Mouse (Mus musculus) splenic B cell, adult 2 months (primary cell): ENCODE measurements at regions not wholly inside any gene's neighbourhood (a gene's known extent, or its start where the extent isn't known, plus 50 kb on each side); places are given as distances from the start of the nearest gene placed in this dataset.

ENCODE experiments used
- DNase-seq: peaks from one replicate; pipeline ENCODE4 v3.0.0-alpha.2; 2011; ENCODE audit warnings: low read depth, low spot score
- H3K27me3 ChIP-seq: 2 replicates; pipeline ENCODE4 v1.6.1; 2012; ENCODE audit warnings: mild to moderate bottlenecking, low read length, moderate library complexity, mixed read lengths; ENCODE audit not compliant: control insufficient read depth, poor library complexity, insufficient read depth, severe bottlenecking
- H3K36me3 ChIP-seq: 2 replicates; pipeline ENCODE4 v1.6.1; 2012; ENCODE audit warnings: mild to moderate bottlenecking, low read length, moderate library complexity, mixed read lengths; ENCODE audit not compliant: control insufficient read depth, poor library complexity, insufficient read depth, severe bottlenecking

DNA sequence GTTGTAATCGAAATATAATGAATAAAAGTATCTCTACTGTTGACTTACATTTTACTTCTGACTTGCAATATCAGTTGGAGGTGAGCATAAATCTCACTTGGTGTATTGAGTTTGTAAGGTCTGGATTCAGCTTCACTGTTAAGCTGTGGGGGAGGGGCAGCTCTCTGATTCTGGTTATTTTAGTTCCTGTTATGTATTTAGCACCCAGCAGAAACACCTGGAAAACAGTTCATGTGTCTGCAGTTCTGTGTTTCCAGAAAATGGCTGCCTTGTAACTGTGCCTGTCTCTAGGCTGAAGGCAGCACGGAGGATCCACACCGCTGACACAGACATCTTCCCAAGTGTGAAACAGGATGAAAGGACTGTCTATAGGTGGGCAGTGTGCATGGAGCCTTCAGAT, 62.3 kb upstream of the Sgk1 start:
- Histone ChIP-seq H3K27me3 (no peaks in the 10 kb centered on the region), H3K36me3 (no peaks in the 10 kb centered on the region)
- DNase-seq, result peak; percentile 34

DNA sequence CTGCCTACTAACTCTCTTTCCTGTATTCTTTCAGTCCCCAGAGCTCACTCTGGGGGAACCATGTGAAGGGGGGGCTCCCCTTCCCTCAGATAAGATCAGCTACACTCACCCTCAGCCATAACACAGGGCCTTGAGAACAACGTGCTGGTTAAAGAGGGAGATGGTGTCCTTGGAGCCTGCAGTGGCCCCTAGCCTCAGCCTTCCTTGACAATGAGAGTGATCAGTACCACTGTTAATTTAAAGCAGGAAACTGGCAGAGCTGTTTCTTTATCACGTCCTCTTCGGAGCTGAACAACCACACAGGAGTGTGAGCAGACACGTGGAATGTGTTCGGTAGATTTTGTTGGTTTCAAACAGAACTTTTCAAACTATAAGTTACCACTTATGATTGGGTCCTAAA, 60.6 kb upstream of the Sgk1 start:
- H3K36me3 ChIP-seq, result no peaks in the 10 kb centered on the region
- DNase-seq, result no peak

DNA sequence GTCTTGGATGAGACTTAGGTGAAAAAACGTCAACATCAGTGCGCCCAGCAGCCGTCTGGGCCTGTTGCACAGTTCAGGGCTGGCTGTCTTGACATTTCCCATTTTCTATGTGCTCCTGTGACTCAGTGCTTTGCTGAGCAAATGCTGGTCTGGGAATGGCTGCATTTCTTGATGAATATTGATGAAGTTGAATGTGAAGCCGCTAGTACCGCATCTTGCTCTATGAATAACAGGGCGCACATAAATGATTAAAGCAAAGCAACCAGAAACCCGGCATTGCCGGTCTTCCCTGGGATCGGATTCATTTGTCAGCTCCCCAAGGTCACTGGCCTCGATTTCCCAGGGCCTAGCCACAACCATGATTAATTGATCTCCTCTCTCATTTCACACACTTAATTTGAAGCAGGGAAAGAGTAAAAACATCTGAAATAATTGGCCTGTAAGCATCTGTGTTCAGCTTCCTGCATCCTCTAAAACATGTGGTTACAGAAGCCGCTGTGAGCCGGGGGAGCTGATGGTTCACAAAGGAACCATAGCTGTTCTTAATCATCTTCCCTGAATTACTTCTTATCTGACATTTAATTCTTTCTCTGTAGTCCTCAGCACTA, 57.5 kb upstream of the Sgk1 start:
- Histone ChIP-seq H3K27me3 (no peaks in the 10 kb centered on the region), H3K36me3 (no peaks in the 10 kb centered on the region)
- no peak for DNase-seq

More for the DNA sequence above, 60.6 kb upstream of the Sgk1 start:
- H3K27me3 ChIP-seq, result no peaks in the 10 kb centered on the region

DNA sequence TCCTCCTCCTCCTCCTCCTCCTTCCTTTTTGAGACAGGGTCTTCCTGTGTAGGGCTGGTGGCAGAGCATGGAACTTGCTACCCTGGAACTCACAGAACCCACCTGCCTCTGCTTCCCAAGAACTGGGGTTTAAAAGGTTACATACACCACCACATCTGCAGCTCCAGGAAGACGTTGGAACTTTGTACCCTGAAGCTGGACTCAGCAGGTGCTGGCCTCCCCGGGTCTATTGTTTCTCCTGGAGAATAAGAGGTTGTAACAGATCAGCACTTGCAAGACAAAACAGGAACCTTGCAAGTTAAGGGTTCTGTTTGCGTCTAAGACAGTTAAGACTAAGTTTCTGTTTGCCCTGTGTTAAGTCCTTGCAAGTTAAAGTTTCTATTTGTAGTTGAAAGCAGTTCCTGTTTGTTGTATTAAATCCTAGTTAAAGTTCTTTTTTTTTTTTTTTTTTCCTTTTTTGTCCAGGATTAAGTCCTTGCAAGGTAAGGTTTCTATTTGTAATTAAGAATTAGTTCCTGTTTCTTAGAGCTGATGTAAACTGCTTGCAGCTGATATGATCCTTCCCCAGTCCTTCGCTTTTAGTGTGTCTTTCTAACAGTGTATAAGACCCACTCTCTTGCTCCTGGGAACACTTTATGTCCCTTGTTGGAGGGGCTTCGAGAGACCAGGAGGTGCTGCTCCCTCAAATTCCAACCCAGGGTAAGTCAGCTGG, 55.0 kb upstream of the Sgk1 start:
- no peaks in the 10 kb centered on the region for H3K36me3 ChIP-seq
- no peaks in the 10 kb centered on the region for H3K27me3 ChIP-seq
- peak; percentile 14 for DNase-seq

DNA sequence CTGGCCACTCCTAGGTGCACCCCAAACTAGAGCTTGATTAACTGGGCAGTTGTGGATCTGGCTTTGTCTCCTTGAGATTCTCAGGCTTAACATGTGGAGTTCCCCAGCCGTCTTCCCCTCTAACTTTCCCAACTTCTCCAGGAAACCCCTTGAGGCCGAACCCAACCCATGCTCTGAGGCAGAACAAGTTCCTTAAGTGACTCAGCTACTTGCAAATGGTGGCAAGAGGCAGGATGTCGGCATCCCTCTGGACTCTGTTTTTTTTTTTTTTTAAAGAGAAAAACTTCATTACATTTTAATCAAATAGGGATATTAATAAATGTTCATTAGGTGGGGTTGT, 54.5 kb upstream of the Sgk1 start:
- Histone ChIP-seq H3K27me3 (no peaks in the 10 kb centered on the region), H3K36me3 (no peaks in the 10 kb centered on the region)
- no peak for DNase-seq

DNA sequence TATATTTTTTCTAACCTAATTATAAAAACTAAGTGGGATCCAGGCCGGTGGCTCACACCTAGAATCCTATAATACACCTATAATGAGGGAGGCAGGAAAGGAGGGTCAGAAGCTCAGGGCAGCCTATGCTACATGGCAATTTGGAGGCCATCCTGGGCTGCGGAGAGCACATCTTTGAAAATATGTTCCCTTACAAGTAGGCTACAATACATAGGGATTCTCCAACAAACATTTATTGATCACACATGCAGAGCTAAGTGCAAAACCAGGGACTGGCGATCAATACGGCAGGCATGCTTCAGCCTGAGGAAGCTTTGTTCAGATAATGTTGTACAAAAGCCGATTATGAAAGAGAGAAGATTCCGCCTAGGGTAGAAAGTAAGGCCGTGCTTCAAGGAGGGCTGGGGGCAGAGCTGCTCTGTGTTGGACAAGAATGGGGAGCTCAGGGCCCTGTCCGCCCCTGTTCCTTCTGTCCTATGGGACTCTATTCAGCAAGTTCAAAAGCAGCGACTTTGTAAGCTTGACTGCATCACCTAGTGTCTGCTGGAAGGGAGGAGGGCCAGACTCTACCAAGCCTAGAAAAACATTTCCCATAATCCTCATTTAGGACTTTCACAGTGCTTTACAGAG, 53.4 kb upstream of the Sgk1 start:
- no peaks in the 10 kb centered on the region for H3K27me3 ChIP-seq
- DNase-seq, result no peak

DNA sequence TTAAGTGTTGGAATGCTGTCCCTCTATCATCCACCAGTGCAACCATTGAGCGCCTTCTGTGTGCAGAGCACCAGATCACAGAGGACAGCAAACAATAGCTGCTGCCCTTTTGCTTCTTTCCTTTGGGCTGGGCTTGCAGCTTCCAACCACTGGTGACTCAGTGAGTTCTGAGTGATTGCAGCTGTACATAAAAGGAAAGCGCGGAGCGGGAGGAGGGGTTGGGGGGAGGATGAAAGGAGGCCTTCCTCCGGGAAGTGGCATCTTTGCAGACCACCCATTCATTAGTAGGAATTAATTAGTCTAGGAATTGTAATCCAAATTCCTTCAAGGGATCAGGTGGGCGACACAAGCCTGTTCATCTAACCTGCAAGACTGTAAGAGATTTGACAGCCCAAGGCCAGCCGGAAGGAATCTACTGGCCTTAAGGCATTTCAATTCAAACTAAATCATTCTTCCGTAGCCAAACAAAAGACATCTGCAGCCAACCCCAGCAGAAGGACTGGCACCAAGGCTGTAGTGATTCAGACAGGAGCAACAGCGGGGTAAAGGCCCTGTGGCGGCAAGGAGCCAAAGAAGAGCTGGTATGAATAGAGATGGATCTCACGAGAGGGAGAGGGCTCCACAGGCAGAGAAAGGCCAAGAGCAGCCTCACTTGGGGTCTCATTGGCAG, 52.8 kb upstream of the Sgk1 start:
- no peaks in the 10 kb centered on the region for H3K36me3 ChIP-seq
- no peak for DNase-seq
- no peaks in the 10 kb centered on the region for H3K27me3 ChIP-seq

More for the DNA sequence above, 53.4 kb upstream of the Sgk1 start:
- H3K36me3 ChIP-seq, result no peaks in the 10 kb centered on the region

DNA sequence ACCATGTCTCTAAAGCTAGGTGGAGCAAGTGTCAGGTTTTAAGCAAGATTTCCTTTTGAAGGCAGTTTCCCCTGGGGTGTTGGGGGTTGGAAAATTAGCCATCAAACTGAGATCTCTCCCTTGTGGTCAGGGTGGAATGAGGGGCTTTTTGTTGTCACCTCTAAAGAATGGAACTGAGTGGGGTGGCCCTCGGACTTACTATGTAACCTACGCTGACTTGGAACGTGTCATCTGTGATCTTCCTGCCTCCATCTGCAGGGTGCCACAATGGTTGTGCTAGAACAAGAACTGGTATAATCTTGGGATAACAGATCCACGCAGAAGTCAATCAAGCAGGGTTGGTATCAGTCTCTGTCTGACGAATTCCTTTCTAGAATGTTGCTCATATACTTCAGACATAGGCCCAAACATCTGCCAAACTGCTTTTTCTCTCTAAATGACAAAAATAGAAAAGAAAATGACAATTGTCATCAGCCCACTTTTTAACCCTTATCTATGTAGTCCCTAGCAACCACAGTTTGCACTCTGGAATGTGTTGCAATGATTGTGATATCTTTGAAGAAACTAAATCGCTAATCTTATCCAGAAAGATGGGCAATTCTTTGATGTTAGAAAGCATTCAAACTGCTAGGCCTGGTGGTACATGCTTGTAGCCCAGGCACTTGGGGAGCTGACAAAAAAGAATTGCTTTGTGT, 50.8 kb upstream of the Sgk1 start:
- DNase-seq, result no peak

More for the DNA sequence above, 50.8 kb upstream of the Sgk1 start:
- no peaks in the 10 kb centered on the region; the same call in 1 of the 2 replicates for H3K27me3 ChIP-seq
- H3K36me3 ChIP-seq, result no peaks in the 10 kb centered on the region
